Mouse (Mus musculus): ENCODE results near the gene Cers1. TPM values are rescaled to one million over a fixed set of nuclear protein-coding genes. Genes with fewer than 3 reads are reported as not detected.

The Cers1 gene
- polyA plus RNA-seq, 1 experiment from 2014 or later, result 42.9 TPM

DNA sequence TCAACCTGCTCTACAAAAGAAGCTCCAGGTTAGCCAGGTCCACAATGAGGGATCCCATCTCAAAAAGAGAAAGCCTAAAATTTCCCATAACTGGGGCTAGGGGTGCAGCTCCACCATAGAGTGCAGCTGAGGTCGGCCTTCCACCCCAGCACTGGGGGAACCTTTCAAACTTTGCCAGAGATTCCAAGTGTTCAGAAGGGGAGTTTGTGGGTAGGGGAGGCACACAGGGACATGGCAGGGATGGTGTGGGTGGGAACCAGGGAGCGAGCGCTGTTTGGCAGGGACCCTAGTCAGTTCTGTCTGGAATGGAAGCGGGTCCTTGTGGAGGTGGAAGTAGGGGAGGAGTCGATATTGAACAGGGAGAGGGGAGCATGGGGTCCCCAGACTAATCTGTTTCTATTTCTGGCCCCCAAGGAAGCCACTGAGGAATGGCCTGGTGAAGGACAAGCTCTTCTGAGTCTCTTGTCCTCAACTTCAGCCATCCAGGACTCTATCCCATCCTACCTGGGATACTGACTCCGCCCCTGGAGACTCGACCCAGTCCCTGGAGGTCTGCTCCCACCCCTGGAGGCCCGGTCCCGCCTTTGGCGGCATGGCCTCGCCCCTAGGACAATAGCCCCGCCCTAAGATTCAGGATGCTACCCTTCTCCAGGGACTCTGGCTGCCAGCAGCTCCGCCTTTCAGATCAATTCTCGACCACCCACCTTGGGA is 13.7 kb downstream of the Cers1 start, which contains the start of gene Gdf1:
Gene Gdf1 (plus strand): TSS at position 694 of the 711 bp plus-strand sequence.
- 28% methylated on average over 14 of the region's 14 CpGs for WGBS
- H3K4me3 ChIP-seq (ENCODE audit: low read depth, low read length), result no peak within 1 kb of the TSS
- peaks cover 21% of the 10 kb centered on the region for H3K4me1 ChIP-seq (ENCODE audit: control insufficient read depth, insufficient read depth, low read length)
- no peak for ATAC-seq (ENCODE audit: low read depth)
- 0 out of 2 replicates have a peak within 1 kb of the TSS, but pooled peaks have one; percentile 11 for H3K9ac ChIP-seq (replicated peaks; ENCODE audit: low read depth, low read length)
- H3K27ac ChIP-seq (ENCODE audit: low read depth, low read length), result no peak within 1 kb of the TSS
- H3K9me3 ChIP-seq (ENCODE audit: control insufficient read depth, low read length), result no peaks in the 10 kb centered on the region
- peaks cover 51% of the 10 kb centered on the region for H3K36me3 ChIP-seq (ENCODE audit: control insufficient read depth, insufficient read depth, low read length)
- H3K4me2 ChIP-seq (ENCODE audit: low read depth, low read length), result peak within 1 kb of the TSS; percentile 14; the same call in 1 of the 2 replicates
- H3K27me3 ChIP-seq (ENCODE audit: control insufficient read depth, insufficient read depth, low read length), result no peaks in the 10 kb centered on the region

DNA sequence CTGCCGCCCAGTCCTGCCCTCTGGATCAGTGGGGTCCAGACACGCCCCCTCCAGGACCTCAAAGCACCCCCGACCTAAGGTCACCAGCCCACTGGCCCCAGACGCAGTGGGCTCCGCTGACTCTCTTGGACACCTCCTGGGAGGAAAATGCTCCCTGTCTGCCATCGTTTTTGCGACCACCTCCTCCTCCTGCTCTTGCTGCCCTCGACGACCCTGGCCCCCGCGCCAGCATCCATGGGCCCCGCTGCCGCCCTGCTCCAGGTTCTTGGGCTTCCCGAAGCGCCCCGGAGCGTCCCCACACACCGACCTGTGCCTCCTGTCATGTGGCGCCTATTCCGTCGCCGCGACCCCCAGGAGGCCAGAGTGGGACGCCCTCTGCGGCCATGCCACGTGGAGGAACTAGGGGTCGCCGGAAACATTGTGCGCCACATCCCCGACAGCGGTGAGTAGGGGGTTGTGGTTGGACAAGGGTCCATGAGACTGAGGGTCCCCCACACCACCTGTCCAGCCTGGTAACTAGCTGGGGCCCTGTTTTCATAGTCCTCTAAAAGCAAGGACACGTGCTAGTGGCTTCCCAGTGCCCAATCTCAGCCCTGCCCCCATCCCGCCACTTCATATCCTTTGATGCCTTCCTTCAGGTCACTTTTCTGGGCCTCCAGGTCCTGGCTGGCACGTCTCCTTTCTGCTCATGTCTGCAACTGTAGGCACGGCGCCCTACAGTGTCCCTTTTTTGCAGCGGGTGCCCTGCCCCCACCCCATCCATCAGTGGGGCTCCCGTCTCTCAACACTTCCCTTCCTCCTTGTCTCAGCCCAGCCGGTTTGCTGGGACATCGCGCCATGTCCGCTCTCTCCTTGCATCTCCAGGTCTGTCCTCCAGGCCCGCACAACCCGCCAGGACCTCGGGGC is 14.5 kb downstream of the Cers1 start:
- Histone ChIP-seq H3K9ac (replicated peaks; ENCODE audit: low read depth, low read length) (0 out of 2 replicates have a peak overlapping the region, but pooled peaks have one; percentile 11), H3K27me3 (ENCODE audit: control insufficient read depth, insufficient read depth, low read length) (no peaks in the 10 kb centered on the region), H3K27ac (ENCODE audit: low read depth, low read length) (no peak overlapping the region), H3K9me3 (ENCODE audit: control insufficient read depth, low read length) (no peaks in the 10 kb centered on the region), H3K4me2 (ENCODE audit: low read depth, low read length) (peak overlapping the region; percentile 14; the same call in 1 of the 2 replicates), H3K4me3 (ENCODE audit: low read depth, low read length) (no peak overlapping the region), H3K36me3 (ENCODE audit: control insufficient read depth, insufficient read depth, low read length) (peaks cover 59% of the 10 kb centered on the region), H3K4me1 (ENCODE audit: control insufficient read depth, insufficient read depth, low read length) (peaks cover 21% of the 10 kb centered on the region)
- ATAC-seq (ENCODE audit: low read depth), result peak; percentile 23; the same call in 1 of the 2 replicates
- 6% methylated on average over 45 of the region's 45 CpGs for WGBS

DNA sequence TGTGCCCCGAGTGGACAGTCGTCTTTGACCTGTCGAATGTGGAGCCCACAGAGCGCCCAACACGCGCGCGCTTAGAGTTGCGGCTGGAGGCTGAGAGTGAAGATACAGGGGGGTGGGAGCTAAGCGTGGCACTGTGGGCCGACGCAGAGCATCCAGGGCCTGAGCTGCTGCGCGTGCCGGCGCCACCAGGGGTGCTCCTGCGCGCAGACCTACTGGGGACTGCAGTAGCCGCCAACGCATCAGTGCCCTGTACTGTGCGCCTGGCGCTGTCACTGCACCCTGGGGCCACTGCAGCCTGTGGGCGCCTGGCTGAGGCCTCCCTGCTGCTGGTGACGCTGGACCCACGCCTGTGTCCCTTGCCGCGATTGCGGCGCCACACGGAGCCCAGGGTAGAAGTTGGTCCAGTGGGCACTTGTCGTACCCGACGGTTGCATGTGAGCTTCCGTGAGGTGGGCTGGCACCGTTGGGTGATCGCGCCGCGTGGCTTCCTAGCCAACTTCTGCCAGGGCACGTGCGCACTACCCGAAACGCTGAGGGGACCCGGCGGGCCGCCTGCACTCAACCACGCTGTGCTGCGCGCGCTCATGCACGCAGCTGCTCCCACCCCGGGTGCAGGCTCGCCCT is 15.3 kb downstream of the Cers1 start:
- WGBS, result 23% methylated on average over 48 of the region's 53 CpGs
- ATAC-seq (ENCODE audit: low read depth), result peak; percentile 77
- no peaks in the 10 kb centered on the region for H3K9me3 ChIP-seq (ENCODE audit: control insufficient read depth, low read length)
- no peak overlapping the region for H3K27ac ChIP-seq (ENCODE audit: low read depth, low read length)
- peak overlapping the region; percentile 14; the same call in 1 of the 2 replicates for H3K4me2 ChIP-seq (ENCODE audit: low read depth, low read length)
- no peaks in the 10 kb centered on the region for H3K27me3 ChIP-seq (ENCODE audit: control insufficient read depth, insufficient read depth, low read length)
- no peak overlapping the region for H3K4me3 ChIP-seq (ENCODE audit: low read depth, low read length)
- H3K36me3 ChIP-seq (ENCODE audit: control insufficient read depth, insufficient read depth, low read length), result peaks cover 67% of the 10 kb centered on the region
- H3K9ac ChIP-seq (replicated peaks; ENCODE audit: low read depth, low read length), result 0 out of 2 replicates have a peak overlapping the region, but pooled peaks have one; percentile 11
- H3K4me1 ChIP-seq (ENCODE audit: control insufficient read depth, insufficient read depth, low read length), result peaks cover 21% of the 10 kb centered on the region

DNA sequence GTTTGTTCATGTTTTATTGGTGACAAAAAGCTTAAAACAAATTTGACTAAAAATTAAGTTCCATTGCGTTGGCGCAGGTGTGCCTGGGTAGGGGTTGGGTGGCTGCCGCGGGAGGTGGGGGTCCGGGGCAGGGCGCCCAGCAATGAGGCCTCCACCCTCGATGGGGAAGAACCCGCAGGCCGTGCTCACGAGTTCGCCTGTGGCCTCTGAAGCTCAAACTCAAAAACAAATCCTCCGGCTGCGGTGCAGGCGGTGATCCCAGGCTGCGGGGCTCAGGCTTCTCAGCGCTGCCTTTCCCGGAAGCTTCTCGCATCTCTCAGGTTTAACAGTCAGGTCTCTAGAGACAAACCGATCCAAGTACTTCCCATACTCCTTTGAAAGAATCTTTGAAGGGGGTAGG is 16.0 kb downstream of the Cers1 start:
- Histone ChIP-seq H3K36me3 (ENCODE audit: control insufficient read depth, insufficient read depth, low read length) (peaks cover 73% of the 10 kb centered on the region), H3K9ac (replicated peaks; ENCODE audit: low read depth, low read length) (no peak overlapping the region), H3K4me3 (ENCODE audit: low read depth, low read length) (no peak overlapping the region), H3K27me3 (ENCODE audit: control insufficient read depth, insufficient read depth, low read length) (no peaks in the 10 kb centered on the region), H3K4me1 (ENCODE audit: control insufficient read depth, insufficient read depth, low read length) (peaks cover 21% of the 10 kb centered on the region), H3K9me3 (ENCODE audit: control insufficient read depth, low read length) (no peaks in the 10 kb centered on the region), H3K4me2 (ENCODE audit: low read depth, low read length) (no peak overlapping the region), H3K27ac (ENCODE audit: low read depth, low read length) (no peak overlapping the region)
- ATAC-seq (ENCODE audit: low read depth), result no peak
- 63% methylated on average over 19 of the region's 19 CpGs for WGBS

DNA sequence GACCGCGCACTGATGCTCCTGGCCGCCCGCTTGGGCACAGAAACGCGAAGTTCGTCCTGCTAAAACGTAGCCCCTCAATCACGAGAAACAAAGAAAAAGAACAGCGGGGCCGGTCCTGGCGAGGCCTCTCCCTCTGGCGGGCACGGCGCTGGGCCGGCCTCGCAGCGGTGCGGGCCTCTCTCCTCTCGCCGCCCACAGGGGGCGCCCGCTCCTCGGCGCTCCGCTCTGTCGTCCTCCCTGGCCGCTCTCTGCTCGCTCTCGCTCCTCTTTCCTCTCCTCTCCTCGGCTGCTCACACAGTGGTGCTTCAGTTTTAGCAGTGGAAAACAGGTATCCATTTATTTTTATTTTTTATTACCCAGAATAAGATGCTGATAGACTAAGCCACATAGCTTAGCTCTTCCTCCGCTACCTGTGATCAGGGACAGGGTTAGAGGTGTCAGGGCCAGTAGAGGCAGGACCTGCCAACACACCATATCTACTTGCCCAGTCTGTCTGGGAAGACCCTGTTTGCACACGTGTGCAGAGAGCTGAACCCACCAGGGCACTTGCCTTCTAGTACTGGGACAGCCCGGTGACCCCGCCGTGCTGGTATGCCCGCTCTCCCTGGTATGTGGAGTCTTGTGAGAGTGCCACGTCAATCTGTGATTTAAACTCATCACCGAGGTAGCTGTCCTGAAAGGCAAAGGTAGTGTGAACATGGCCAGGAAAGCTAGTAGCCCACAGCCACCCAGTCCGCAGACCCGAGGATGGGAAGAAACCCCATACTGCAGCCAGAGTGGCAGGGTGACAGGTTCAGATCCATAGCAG is 16.7 kb downstream of the Cers1 start:
- no peak overlapping the region for H3K9ac ChIP-seq (replicated peaks; ENCODE audit: low read depth, low read length)
- H3K27ac ChIP-seq (ENCODE audit: low read depth, low read length), result peak overlapping the region; percentile 28; the same call in 1 of the 2 replicates
- peaks cover 79% of the 10 kb centered on the region for H3K36me3 ChIP-seq (ENCODE audit: control insufficient read depth, insufficient read depth, low read length)
- 0 out of 2 replicates have a peak overlapping the region, but pooled peaks have one; percentile 3 for H3K4me3 ChIP-seq (ENCODE audit: low read depth, low read length)
- H3K27me3 ChIP-seq (ENCODE audit: control insufficient read depth, insufficient read depth, low read length), result no peaks in the 10 kb centered on the region
- 23% methylated on average over 41 of the region's 41 CpGs for WGBS
- ATAC-seq (ENCODE audit: low read depth), result peak; percentile 77; the same call in 1 of the 2 replicates
- no peak overlapping the region for H3K4me2 ChIP-seq (ENCODE audit: low read depth, low read length)
- H3K9me3 ChIP-seq (ENCODE audit: control insufficient read depth, low read length), result no peaks in the 10 kb centered on the region
- H3K4me1 ChIP-seq (ENCODE audit: control insufficient read depth, insufficient read depth, low read length), result peaks cover 21% of the 10 kb centered on the region

DNA sequence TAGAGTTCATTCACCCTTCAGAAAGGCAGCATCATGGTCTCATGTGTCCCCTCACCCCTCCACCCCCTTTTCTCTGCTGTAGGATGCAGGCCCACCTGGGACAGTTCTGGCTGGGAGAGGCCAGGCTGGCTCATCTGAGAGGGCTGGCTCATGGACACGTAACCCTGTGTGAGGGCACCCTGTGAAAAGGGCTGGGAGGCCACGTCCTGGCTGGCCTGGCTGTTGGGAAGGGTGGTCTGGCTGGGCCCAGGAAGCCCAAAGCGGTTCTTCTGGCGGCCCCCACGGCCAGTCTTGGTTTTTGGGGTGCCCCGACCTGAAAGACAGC is 17.3 kb downstream of the Cers1 start:
- Histone ChIP-seq H3K4me2 (ENCODE audit: low read depth, low read length) (no peak overlapping the region), H3K4me3 (ENCODE audit: low read depth, low read length) (no peak overlapping the region), H3K27me3 (ENCODE audit: control insufficient read depth, insufficient read depth, low read length) (no peaks in the 10 kb centered on the region), H3K9ac (replicated peaks; ENCODE audit: low read depth, low read length) (no peak overlapping the region), H3K4me1 (ENCODE audit: control insufficient read depth, insufficient read depth, low read length) (peaks cover 21% of the 10 kb centered on the region), H3K27ac (ENCODE audit: low read depth, low read length) (no peak overlapping the region), H3K9me3 (ENCODE audit: control insufficient read depth, low read length) (no peaks in the 10 kb centered on the region), H3K36me3 (ENCODE audit: control insufficient read depth, insufficient read depth, low read length) (peaks cover 81% of the 10 kb centered on the region)
- ATAC-seq (ENCODE audit: low read depth), result no peak
- WGBS, result 90% methylated on average over 6 of the region's 6 CpGs

DNA sequence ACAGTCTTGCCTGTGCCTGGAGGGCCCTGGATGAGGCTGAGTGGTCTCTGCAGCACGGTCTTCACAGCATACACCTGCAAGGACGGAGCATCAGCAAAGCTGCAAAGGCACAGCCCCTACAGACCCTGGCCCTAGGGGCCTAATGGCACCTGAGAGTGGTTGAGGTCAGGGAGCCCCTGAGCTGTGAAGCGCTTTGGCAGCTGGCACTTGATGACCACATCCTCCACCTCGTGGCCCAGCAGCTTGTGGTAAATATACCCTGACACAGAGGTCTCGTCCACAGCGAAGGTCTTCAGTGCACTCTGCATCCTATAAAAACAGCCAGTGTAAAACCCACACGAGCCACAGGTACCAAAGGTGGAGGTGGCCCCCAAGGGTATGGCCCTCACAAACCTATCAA is 23.4 kb downstream of the Cers1 start:
- H3K27ac ChIP-seq (ENCODE audit: low read depth, low read length), result no peak overlapping the region
- no peaks in the 10 kb centered on the region for H3K27me3 ChIP-seq (ENCODE audit: control insufficient read depth, insufficient read depth, low read length)
- peaks cover 76% of the 10 kb centered on the region for H3K36me3 ChIP-seq (ENCODE audit: control insufficient read depth, insufficient read depth, low read length)
- no peaks in the 10 kb centered on the region for H3K4me1 ChIP-seq (ENCODE audit: control insufficient read depth, insufficient read depth, low read length)
- no peak for ATAC-seq (ENCODE audit: low read depth)
- no peaks in the 10 kb centered on the region for H3K9me3 ChIP-seq (ENCODE audit: control insufficient read depth, low read length)
- no peak overlapping the region for H3K9ac ChIP-seq (replicated peaks; ENCODE audit: low read depth, low read length)
- H3K4me3 ChIP-seq (ENCODE audit: low read depth, low read length), result no peak overlapping the region
- H3K4me2 ChIP-seq (ENCODE audit: low read depth, low read length), result no peak overlapping the region
- 95% methylated on average over 7 of the region's 7 CpGs for WGBS

DNA sequence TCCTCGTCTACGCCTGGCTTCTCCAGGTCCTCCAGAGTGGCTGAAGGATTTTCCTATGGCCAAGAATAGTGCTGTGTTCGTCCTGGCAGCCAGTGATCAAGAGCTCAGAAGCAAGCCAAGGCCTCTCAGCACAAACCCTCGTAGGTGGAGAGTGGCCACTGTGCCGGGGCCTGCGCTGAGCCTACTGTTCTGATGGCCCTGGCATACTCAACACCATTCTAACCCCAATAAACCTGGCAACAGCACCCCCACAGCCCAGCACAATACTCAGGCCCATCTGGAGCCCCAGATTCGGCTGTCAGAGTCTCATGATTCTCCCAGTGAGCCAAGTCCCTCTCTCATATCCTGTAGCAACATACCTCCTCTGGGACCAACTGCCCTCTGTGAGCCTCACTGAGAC is 25.1 kb downstream of the Cers1 start:
- no peaks in the 10 kb centered on the region for H3K9me3 ChIP-seq (ENCODE audit: control insufficient read depth, low read length)
- 93% methylated on average over 7 of the region's 7 CpGs for WGBS

More for the DNA sequence above, 25.1 kb downstream of the Cers1 start:
- Histone ChIP-seq H3K27ac (ENCODE audit: low read depth, low read length) (no peak overlapping the region), H3K4me1 (ENCODE audit: control insufficient read depth, insufficient read depth, low read length) (no peaks in the 10 kb centered on the region), H3K36me3 (ENCODE audit: control insufficient read depth, insufficient read depth, low read length) (peaks cover 58% of the 10 kb centered on the region), H3K27me3 (ENCODE audit: control insufficient read depth, insufficient read depth, low read length) (no peaks in the 10 kb centered on the region), H3K4me3 (ENCODE audit: low read depth, low read length) (no peak overlapping the region), H3K4me2 (ENCODE audit: low read depth, low read length) (no peak overlapping the region), H3K9ac (replicated peaks; ENCODE audit: low read depth, low read length) (no peak overlapping the region)
- ATAC-seq (ENCODE audit: low read depth), result no peak

Data from neural tube, embryonic 14.5 days (tissue).